Mouse (Mus musculus) neural tube, embryonic 15.5 days (tissue): ENCODE results near the gene Gm15517. TPM values are rescaled to one million over a fixed set of nuclear protein-coding genes. Genes with fewer than 3 reads are reported as not detected.
"Not testable (repeated sequence)": the region's sequence is repeated elsewhere in the genome, so short reads cannot be mapped to it uniquely, and the experiment has no call there.

Experiments
- ATAC-seq: fragments of 200-750 bp; cut with Nextera tagmentation; 2 replicates; pipeline ENCODE4 v1.8.0; 2017; ENCODE audit warnings: mild to moderate bottlenecking, moderate TSS enrichment, moderate library complexity; ENCODE audit not compliant: low FRiP score
- H3K27ac ChIP-seq: fragments of 300-500 bp; sonication (generic); replicated peaks from 2 replicates; pipeline ENCODE4 v1.5.1; 2015; ENCODE audit warnings: mild to moderate bottlenecking, inconsistent platforms
- H3K27me3 ChIP-seq: fragments of 300-500 bp; sonication (generic); replicated peaks from 2 replicates; pipeline ENCODE4 v1.6.1; 2015; ENCODE audit warnings: inconsistent platforms
- H3K36me3 ChIP-seq: fragments of 300-500 bp; sonication (generic); 2 replicates; pipeline ENCODE4 v1.6.1; 2015; ENCODE audit warnings: inconsistent platforms
- H3K4me1 ChIP-seq: fragments of 300-500 bp; sonication (generic); 2 replicates; pipeline ENCODE4 v1.6.1; 2015; ENCODE audit warnings: inconsistent platforms
- H3K4me2 ChIP-seq: fragments of 300-500 bp; sonication (generic); 2 replicates; pipeline ENCODE4 v1.6.1; 2015; ENCODE audit warnings: inconsistent platforms, mild to moderate bottlenecking, moderate library complexity
- H3K4me3 ChIP-seq: fragments of 300-500 bp; sonication (generic); replicated peaks from 2 replicates; pipeline ENCODE4 v1.5.1; 2015; ENCODE audit warnings: mild to moderate bottlenecking, inconsistent platforms
- H3K9ac ChIP-seq: fragments of 300-500 bp; sonication (generic); replicated peaks from 2 replicates; pipeline ENCODE4 v1.6.1; 2015; ENCODE audit warnings: mild to moderate bottlenecking, inconsistent platforms
- H3K9me3 ChIP-seq: fragments of 300-500 bp; sonication (generic); replicated peaks from 2 replicates; pipeline ENCODE4 v1.6.1; 2016; ENCODE audit warnings: inconsistent platforms
- WGBS: fragments of 180-500 bp; shearing (Covaris S2); methylation state at CpG from one replicate; pipeline ENCODE4 v1.1.7; 2015; ENCODE audit warnings: mixed read lengths; 5-methylcytosine and 5-hydroxymethylcytosine counted together
- polyA plus RNA-seq: library from polyadenylated mRNA; unstranded; fragments of >200 nt; fragmentation: Nextera tagmentation; extraction: Ambion mirVana; gene quantifications from 2 replicates; pipeline ENCODE4 v1.2.1, GENCODE M21; 2015

Gm15517 gene
- polyA plus RNA-seq = not detected in 2 replicates

DNA sequence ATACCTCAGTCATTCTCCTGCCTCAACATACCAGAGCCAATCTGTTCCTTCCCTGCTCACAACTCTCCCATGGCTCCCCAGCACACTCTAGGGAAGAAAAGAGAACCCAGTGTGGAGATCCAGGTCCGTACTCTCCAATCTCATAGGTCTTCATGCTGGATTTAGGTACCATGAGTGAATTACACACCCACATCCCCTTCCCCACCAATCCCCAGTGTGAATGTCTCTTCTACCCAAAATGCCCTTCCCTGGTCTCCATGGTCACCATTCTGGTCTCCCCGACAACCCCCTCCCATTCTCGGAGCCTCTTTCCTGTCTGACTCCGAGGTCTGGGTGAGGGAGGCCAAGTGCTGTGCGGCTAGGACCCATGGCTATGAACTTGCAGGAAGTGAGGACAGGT is at the start of gene Gm15517:
TSS of gene Gm15517 (plus strand) at position 301 of the 400 bp plus-strand sequence.
- WGBS = 46% methylated on average over 5 of the region's 5 CpGs
- Histone ChIP-seq H3K27me3 (0 out of 2 replicates have a peak, but pooled peaks cover 11% of the 10 kb centered on the region), H3K9ac (no peak within 1 kb of the TSS), H3K4me3 (no peak within 1 kb of the TSS), H3K4me1 (peaks cover 7% of the 10 kb centered on the region), H3K9me3 (no peaks in the 10 kb centered on the region), H3K4me2 (no peak within 1 kb of the TSS), H3K36me3 (no peaks in the 10 kb centered on the region), H3K27ac (no peak within 1 kb of the TSS)
- ATAC-seq = no peak

DNA sequence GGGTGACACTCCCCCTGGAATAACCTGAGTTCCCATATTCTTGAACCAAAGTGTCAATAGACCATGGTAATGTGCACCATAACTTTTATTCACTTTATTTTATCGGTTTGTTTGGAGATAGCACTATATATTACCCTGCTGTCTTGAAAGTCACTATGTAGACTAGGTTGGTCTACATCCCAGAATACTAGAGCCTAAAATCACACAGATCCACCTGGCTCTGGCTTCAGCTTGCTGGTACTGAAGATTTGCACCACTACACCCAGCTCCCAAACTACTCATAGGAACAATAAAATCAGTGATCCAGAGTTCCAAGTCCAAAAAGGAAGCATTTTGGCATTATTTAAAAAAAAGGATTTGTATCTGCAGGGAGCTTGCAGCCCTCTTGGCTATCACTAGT is 45.6 kb upstream of the Gm15517 start, which contains the start of gene Klk1b5:
TSS of gene Klk1b5 (plus strand) at position 301 of the 400 bp plus-strand sequence.
- ATAC-seq = no peak
- H3K36me3 ChIP-seq = no peaks in the 10 kb centered on the region
- 88% methylated on average over 1 of the region's 1 CpGs for WGBS
- H3K27me3 ChIP-seq = no peaks in the 10 kb centered on the region
- H3K4me3 ChIP-seq = no peak within 1 kb of the TSS
- H3K9me3 ChIP-seq = no peaks in the 10 kb centered on the region
- no peak within 1 kb of the TSS for H3K9ac ChIP-seq
- no peak within 1 kb of the TSS for H3K4me2 ChIP-seq
- no peaks in the 10 kb centered on the region for H3K4me1 ChIP-seq
- H3K27ac ChIP-seq = no peak within 1 kb of the TSS

DNA sequence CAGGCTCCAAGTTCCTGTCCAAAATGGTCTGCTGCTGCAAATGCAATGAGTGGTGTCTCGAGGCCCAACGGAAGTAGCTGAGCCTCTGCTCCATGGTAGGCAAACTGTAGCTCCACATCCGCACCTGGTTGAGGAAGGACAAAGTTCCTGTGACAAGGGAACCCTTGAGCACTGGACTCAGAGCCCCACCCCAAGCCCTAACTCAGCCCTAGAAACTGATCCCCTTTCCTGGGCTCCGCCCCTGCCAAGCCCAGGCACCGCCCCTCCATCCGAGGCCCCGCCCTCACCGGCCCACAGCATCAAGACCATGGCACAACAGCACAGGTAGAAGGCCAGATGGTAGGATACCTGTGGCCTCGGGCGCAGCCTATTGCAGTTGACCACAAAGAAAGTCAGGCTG is 39.6 kb upstream of the Gm15517 start:
- not testable (repeated sequence) for ATAC-seq, H3K4me3 ChIP-seq, H3K4me1 ChIP-seq, H3K9ac ChIP-seq, H3K4me2 ChIP-seq, H3K27me3 ChIP-seq, H3K27ac ChIP-seq, H3K9me3 ChIP-seq, H3K36me3 ChIP-seq
- WGBS = 84% methylated on average over 8 of the region's 10 CpGs

DNA sequence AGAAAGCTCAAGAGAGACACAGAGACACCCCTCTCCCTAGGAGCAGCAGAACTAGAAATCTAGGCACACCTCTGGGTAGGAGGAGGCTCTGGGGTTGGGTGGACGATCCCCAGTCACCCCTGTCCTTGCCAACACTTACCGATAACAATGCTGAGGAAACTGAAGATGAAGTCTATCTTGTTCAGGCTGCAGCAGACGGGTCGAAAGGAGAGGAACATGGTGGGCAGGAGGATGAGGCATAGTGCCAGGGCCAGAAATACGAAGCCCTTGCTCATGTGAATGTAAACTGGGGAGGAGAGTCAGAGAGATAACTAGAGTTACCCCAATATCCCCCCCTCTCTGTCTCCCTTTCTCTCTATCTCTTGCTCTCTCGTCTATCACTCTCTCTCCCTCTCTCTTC is 38.9 kb upstream of the Gm15517 start:
- not testable (repeated sequence) for H3K36me3 ChIP-seq, ATAC-seq, H3K9me3 ChIP-seq, H3K9ac ChIP-seq, H3K27me3 ChIP-seq, H3K4me2 ChIP-seq, H3K27ac ChIP-seq, H3K4me1 ChIP-seq, H3K4me3 ChIP-seq
- WGBS = 77% methylated on average over 6 of the region's 6 CpGs

GRCm38 (mm10) chr7:44225076-44225475 is 36.2 kb upstream of the Gm15517 start, which contains the start of gene Klk1:
Gene Klk1, plus strand, starts transcription at chr7:44225360.
- ATAC-seq = no peak
- H3K27me3 ChIP-seq = no peaks in the 10 kb centered on the region
- no peaks in the 10 kb centered on the region for H3K9me3 ChIP-seq
- no peaks in the 10 kb centered on the region for H3K4me1 ChIP-seq
- H3K9ac ChIP-seq = no peak within 1 kb of the TSS
- H3K4me2 ChIP-seq = no peak within 1 kb of the TSS
- 57% methylated on average over 1 of the region's 1 CpGs for WGBS
- no peaks in the 10 kb centered on the region for H3K36me3 ChIP-seq
- no peak within 1 kb of the TSS for H3K4me3 ChIP-seq
- H3K27ac ChIP-seq = no peak within 1 kb of the TSS

- H3K9ac ChIP-seq = no peak within 1 kb of the TSS
- no peak within 1 kb of the TSS for H3K4me2 ChIP-seq
- H3K4me1 ChIP-seq = no peaks in the 10 kb centered on the region
- no peak within 1 kb of the TSS for H3K4me3 ChIP-seq
- H3K9me3 ChIP-seq = no peaks in the 10 kb centered on the region
- no peak for ATAC-seq
- WGBS = 89% methylated on average over 3 of the region's 3 CpGs
- H3K27me3 ChIP-seq = 0 out of 2 replicates have a peak, but pooled peaks cover 2% of the 10 kb centered on the region
- no peak within 1 kb of the TSS for H3K27ac ChIP-seq
- H3K36me3 ChIP-seq = no peaks in the 10 kb centered on the region
Observed at GRCm38 (mm10) chr7:44235909-44236308, 25.3 kb upstream of the Gm15517 start, which contains the start of gene Gm36864. Gene Gm36864, plus strand, starts transcription at chr7:44236177.

GRCm38 (mm10) chr7:44239913-44240312 is 21.3 kb upstream of the Gm15517 start:
- Histone ChIP-seq H3K27me3 (0 out of 2 replicates have a peak, but pooled peaks cover 2% of the 10 kb centered on the region), H3K9ac (no peak overlapping the region), H3K9me3 (no peaks in the 10 kb centered on the region), H3K4me2 (no peak overlapping the region), H3K4me3 (no peak overlapping the region), H3K27ac (no peak overlapping the region), H3K4me1 (no peaks in the 10 kb centered on the region), H3K36me3 (no peaks in the 10 kb centered on the region)
- WGBS = 53% methylated on average over 2 of the region's 2 CpGs
- ATAC-seq = no peak

DNA sequence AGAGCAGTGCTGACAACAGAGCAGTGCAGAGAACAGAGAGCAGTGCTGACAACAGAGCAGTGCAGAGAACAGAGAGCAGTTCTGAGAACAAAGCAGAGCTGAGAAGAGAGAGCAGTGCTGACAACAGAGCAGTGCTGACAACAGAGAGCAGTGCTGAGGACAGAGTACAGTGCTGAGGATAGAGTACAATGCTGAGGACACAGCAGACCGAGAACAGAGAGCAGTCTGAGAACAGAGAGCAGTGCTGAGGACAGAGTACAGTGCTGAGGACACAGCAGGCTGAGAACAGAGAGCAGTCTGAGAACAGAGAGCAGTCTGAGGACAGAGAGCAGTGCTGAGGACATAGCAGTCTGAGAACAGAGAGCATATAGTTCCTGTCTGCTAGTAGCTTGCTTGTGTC is 20.5 kb upstream of the Gm15517 start:
- Histone ChIP-seq H3K4me2 (no peak overlapping the region), H3K4me1 (peaks cover 7% of the 10 kb centered on the region), H3K9me3 (no peaks in the 10 kb centered on the region), H3K4me3 (no peak overlapping the region), H3K36me3 (no peaks in the 10 kb centered on the region), H3K9ac (no peak overlapping the region), H3K27me3 (no peaks in the 10 kb centered on the region), H3K27ac (no peak overlapping the region)
- WGBS = 50% methylated on average over 1 of the region's 1 CpGs
- no peak for ATAC-seq

- H3K4me1 ChIP-seq = peaks cover 9% of the 10 kb centered on the region
- H3K9ac ChIP-seq = no peak overlapping the region
- H3K4me3 ChIP-seq = no peak overlapping the region
- ATAC-seq = no peak
- no peaks in the 10 kb centered on the region for H3K9me3 ChIP-seq
- H3K27me3 ChIP-seq = no peaks in the 10 kb centered on the region
- 83% methylated on average over 2 of the region's 2 CpGs for WGBS
- no peaks in the 10 kb centered on the region for H3K36me3 ChIP-seq
- H3K4me2 ChIP-seq = no peak overlapping the region
- no peak overlapping the region for H3K27ac ChIP-seq
Observed at GRCm38 (mm10) chr7:44241163-44241562, 20.1 kb upstream of the Gm15517 start.

DNA sequence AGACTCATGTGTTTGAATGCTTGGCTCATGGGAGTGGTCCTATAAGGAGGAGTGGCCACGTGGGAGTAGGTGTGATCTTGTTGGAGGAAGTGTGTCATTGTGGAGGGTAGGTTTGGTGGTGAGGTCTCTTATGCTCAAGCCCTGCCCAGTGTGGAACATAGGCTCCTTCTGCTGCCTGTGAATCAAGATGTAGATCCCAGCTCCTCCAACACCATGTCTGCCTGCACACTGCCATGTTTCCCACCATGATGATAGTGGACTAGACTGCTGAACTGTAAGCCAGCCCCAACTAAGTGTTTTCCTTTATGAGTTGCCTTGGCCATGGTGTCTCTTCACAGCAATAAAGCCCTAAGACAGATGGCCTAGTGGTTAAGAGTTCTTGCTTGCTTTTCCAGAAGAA is 17.2 kb upstream of the Gm15517 start:
- Histone ChIP-seq H3K9me3 (no peaks in the 10 kb centered on the region), H3K9ac (no peak overlapping the region), H3K27me3 (no peaks in the 10 kb centered on the region), H3K4me2 (no peak overlapping the region), H3K4me3 (no peak overlapping the region), H3K4me1 (peaks cover 26% of the 10 kb centered on the region), H3K36me3 (peaks cover 6% of the 10 kb centered on the region), H3K27ac (no peak overlapping the region)
- 63% methylated on average over 1 of the region's 1 CpGs for WGBS
- ATAC-seq = no peak

GRCm38 (mm10) chr7:44246055-44246983 is 14.9 kb upstream of the Gm15517 start, which contains the start of the genes 1700028J19Rik and 2410002F23Rik:
Gene 1700028J19Rik, minus strand, starts transcription at chr7:44246695.
Gene 2410002F23Rik, plus strand, starts transcription at chr7:44246722.
- Histone ChIP-seq H3K9me3 (no peaks in the 10 kb centered on the region), H3K27ac (peak within 1 kb of the TSS; percentile 97), H3K4me1 (peaks cover 37% of the 10 kb centered on the region), H3K4me2 (peak within 1 kb of the TSS; percentile 67), H3K27me3 (no peaks in the 10 kb centered on the region), H3K9ac (peak within 1 kb of the TSS; percentile 98), H3K36me3 (peaks cover 26% of the 10 kb centered on the region), H3K4me3 (peak within 1 kb of the TSS; percentile 92)
- WGBS = under 1% methylated on average over 62 of the region's 62 CpGs
- ATAC-seq = peak; percentile 88

DNA sequence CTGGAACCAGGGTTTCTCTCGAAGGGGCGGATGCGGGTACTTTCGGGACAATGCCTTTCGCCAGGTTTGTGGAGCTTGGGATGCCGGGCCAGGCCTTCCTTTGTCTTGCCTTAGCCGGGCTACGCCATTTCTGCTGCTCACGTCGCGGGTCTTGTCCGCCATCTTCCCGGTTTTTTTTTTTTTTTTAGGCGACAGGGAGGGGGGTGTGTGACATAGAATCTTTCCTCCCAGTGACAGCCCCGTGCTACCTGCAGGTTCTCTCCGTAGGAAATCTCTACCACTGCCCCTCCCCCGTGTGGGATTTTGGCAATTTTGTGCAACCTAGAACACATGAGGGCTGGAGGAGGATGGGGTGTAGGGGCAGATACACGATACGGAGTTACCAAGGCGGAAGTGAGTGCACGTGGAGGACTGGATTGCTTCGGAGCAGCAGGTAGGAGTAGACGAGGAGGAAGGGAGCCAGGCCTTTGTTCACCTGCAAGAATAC is 14.2 kb upstream of the Gm15517 start:
- under 1% methylated on average over 23 of the region's 23 CpGs for WGBS
- peak; percentile 54 for ATAC-seq
- Histone ChIP-seq H3K9ac (peak overlapping the region; percentile 98), H3K36me3 (peaks cover 28% of the 10 kb centered on the region), H3K27ac (peak overlapping the region; percentile 97), H3K4me3 (peak overlapping the region; percentile 92), H3K4me2 (peak overlapping the region; percentile 67), H3K4me1 (peaks cover 38% of the 10 kb centered on the region), H3K27me3 (no peaks in the 10 kb centered on the region), H3K9me3 (no peaks in the 10 kb centered on the region)
